Mouse (Mus musculus) midbrain, embryonic 16.5 days (tissue): ENCODE results near the gene Optc. TPM values are rescaled to one million over a fixed set of nuclear protein-coding genes. Genes with fewer than 3 reads are reported as not detected.

Experiments
- ATAC-seq: fragments of 200-750 bp; cut with Nextera tagmentation; 2 replicates; pipeline ENCODE4 v1.8.0; 2017; ENCODE audit warnings: moderate TSS enrichment
- H3K27ac ChIP-seq: fragments of 300-500 bp; sonication (generic); 2 replicates; pipeline ENCODE4 v1.5.1; 2014; ENCODE audit warnings: mild to moderate bottlenecking, low read length, mixed read lengths
- H3K27me3 ChIP-seq: fragments of 300-500 bp; sonication (generic); 2 replicates; pipeline ENCODE4 v1.6.1; 2014; ENCODE audit warnings: low read depth, low read length, mixed read lengths; ENCODE audit not compliant: control insufficient read depth, insufficient read depth
- H3K36me3 ChIP-seq: fragments of 300-500 bp; sonication (generic); 2 replicates; pipeline ENCODE4 v1.6.1; 2014; ENCODE audit warnings: mild to moderate bottlenecking, low read length, moderate library complexity, mixed read lengths; ENCODE audit not compliant: control insufficient read depth, insufficient read depth
- H3K4me1 ChIP-seq: fragments of 300-500 bp; sonication (generic); 2 replicates; pipeline ENCODE4 v1.6.1; 2014; ENCODE audit warnings: mild to moderate bottlenecking, low read length, mixed read lengths; ENCODE audit not compliant: control insufficient read depth, insufficient read depth
- H3K4me2 ChIP-seq: fragments of 300-500 bp; sonication (generic); 2 replicates; pipeline ENCODE4 v1.6.1; 2014; ENCODE audit warnings: mild to moderate bottlenecking, low read length, mixed read lengths
- H3K4me3 ChIP-seq: fragments of 300-500 bp; sonication (generic); 2 replicates; pipeline ENCODE4 v1.5.1; 2014; ENCODE audit warnings: low read depth, mild to moderate bottlenecking, low read length, moderate library complexity, mixed read lengths
- H3K9ac ChIP-seq: fragments of 300-500 bp; sonication (generic); 2 replicates; pipeline ENCODE4 v1.6.1; 2014; ENCODE audit warnings: low read depth, low read length, mixed read lengths
- H3K9me3 ChIP-seq: fragments of 300-500 bp; sonication (generic); replicated peaks from 2 replicates; pipeline ENCODE4 v1.6.1; 2014; ENCODE audit warnings: mild to moderate bottlenecking, low read length, mixed read lengths; ENCODE audit not compliant: control insufficient read depth, poor library complexity, severe bottlenecking
- WGBS: fragments of 180-500 bp; shearing (Covaris S2); extraction: QIAGEN DNeasy Blood & Tissue Kit; methylation state at CpG from one replicate; pipeline ENCODE4 v1.1.7; 2014; 5-methylcytosine and 5-hydroxymethylcytosine counted together
- polyA plus RNA-seq: library from polyadenylated mRNA; unstranded; fragments of >200 nt; fragmentation: Nextera tagmentation; extraction: Ambion mirVana; gene quantifications from 2 replicates; pipeline ENCODE4 v1.2.1, GENCODE M21; 2015

Gene Optc
- polyA plus RNA-seq, 1 experiment from 2014 or later: 3.7 TPM

DNA sequence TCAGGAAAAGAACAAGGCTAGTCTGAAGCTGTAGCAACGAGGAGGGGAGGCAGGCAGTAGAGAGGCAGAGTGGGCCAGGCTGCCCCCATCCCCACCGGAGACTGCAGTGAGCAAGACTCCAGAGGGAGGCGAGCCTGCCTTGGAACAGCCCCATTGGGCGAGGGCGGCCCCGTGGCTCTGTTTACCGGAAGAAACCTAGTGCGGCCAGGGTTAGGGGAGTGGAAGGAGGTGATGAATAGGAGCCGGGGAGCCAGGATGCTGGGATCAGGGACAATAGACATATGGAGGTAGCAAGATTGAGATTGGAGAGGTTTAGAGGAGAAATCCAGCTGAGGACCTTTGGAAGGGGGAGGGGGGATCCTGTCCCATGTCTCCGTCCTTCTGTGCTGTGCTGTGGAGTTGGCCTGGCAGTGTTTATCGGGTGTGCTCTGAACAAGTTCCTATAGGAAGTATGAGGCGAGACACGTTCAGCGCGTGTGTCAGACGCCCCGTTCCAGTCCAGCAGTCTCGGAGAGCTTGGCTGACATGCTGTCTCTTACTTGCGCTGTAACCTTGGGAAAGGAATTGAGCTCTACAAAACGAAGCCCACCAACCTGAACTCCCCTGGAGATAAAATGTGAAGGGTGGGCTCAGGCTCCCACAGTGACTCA lies 17.7 kb downstream of the Optc start:
- Histone ChIP-seq H3K36me3 (no peaks in the 10 kb centered on the region), H3K9me3 (no peaks in the 10 kb centered on the region), H3K27me3 (no peaks in the 10 kb centered on the region), H3K9ac (no peak overlapping the region; the same call in 1 of the 2 replicates), H3K4me2 (peak overlapping the region; percentile 48), H3K4me1 (peaks cover 37% of the 10 kb centered on the region), H3K4me3 (no peak overlapping the region), H3K27ac (no peak overlapping the region)
- WGBS: 13% methylated on average over 20 of the region's 20 CpGs
- no peak for ATAC-seq

DNA sequence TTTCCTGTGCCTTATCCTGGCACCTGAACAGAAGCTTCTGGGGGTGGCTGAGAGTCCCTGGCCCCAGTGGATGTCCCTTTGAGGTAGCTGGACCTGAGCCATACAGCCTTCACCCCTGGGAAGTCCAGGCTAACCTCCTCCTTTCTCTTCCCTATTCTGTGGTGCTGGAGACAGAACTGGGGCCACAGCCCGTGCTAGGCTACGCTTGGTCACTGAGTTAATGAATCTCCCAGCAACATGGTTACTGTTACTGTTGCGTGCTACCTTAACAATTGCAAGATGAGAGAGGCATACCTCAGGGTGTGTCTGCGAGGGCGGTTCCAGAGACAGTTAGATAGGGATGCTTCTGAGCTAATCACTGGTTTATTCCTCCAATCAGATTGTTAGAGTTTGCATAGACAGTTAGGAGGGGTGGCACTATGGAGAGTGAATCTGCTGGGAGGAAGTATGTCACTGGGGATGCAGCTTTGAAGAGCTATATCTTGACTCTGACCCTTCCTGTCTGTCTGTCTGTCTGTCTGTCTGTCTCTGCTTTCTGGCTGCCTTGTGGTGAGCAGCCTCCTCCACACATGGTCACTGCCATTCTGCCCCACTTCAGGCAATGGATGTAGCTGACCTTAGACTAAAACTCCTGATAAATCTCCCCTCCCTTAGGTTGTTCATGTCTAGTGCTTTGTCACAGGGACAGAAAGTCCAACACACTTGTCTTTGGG lies 20.1 kb downstream of the Optc start:
- no peaks in the 10 kb centered on the region for H3K9me3 ChIP-seq
- WGBS: 78% methylated on average over 5 of the region's 5 CpGs
- peak overlapping the region; percentile 4; the same call in 1 of the 2 replicates for H3K9ac ChIP-seq
- H3K4me1 ChIP-seq: peaks cover 37% of the 10 kb centered on the region
- H3K4me2 ChIP-seq: no peak overlapping the region; the same call in 1 of the 2 replicates
- no peak overlapping the region for H3K4me3 ChIP-seq
- H3K36me3 ChIP-seq: no peaks in the 10 kb centered on the region
- H3K27me3 ChIP-seq: no peaks in the 10 kb centered on the region
- H3K27ac ChIP-seq: no peak overlapping the region
- no peak for ATAC-seq

DNA sequence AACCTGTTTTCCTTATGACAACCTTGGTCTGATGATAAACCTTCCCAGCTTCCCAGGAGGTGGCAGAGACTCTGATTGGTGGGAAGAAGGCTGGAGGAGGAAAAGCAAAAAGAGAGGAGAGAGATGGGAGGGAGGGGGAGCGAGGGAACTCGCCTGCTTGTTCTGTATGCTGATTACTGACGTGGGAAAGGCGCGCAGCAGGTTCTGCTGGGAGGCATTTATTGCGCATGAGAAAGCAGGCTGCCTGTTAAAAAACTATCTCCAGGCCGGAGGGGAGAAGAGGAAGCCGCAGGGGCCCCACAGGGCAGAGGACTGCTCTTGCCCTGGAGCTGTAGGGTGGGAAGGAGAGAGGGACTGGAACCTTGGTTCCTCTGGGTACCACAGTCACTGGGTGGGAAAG lies 20.8 kb downstream of the Optc start:
- Histone ChIP-seq H3K4me3 (no peak overlapping the region), H3K36me3 (no peaks in the 10 kb centered on the region), H3K9ac (peak overlapping the region; percentile 4; the same call in 1 of the 2 replicates), H3K4me2 (peak overlapping the region; percentile 45), H3K4me1 (peaks cover 37% of the 10 kb centered on the region), H3K27ac (peak overlapping the region; percentile 60), H3K9me3 (no peaks in the 10 kb centered on the region), H3K27me3 (no peaks in the 10 kb centered on the region)
- ATAC-seq: peak; percentile 54
- 0% methylated on average over 8 of the region's 8 CpGs for WGBS

DNA sequence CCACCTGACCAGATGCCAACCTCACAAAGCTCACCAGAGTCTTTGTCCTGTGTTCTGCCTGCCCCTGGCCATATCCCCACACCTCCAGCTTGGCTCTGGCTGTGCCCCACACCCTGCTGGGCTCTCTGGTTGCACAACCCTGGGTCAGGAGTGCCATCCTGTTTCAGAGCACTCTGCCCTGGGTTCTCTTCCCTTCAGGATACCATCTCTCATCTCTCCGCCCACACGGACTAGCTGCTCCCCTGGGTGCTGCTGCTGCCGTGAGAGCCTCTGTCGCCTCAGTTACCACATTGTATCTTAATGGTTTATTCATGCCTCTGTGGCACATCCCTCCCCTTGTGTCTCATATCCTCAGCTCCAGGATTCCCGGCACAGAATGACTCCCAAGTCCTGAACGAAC lies 21.4 kb downstream of the Optc start:
- H3K36me3 ChIP-seq: no peaks in the 10 kb centered on the region
- peak overlapping the region; percentile 4; the same call in 1 of the 2 replicates for H3K9ac ChIP-seq
- peak overlapping the region; percentile 60 for H3K27ac ChIP-seq
- H3K4me2 ChIP-seq: peak overlapping the region; percentile 45
- no peaks in the 10 kb centered on the region for H3K9me3 ChIP-seq
- no peaks in the 10 kb centered on the region for H3K27me3 ChIP-seq
- ATAC-seq: peak; percentile 40; the same call in 1 of the 2 replicates
- no peak overlapping the region for H3K4me3 ChIP-seq
- peaks cover 37% of the 10 kb centered on the region for H3K4me1 ChIP-seq
- WGBS: 16% methylated on average over 6 of the region's 6 CpGs

DNA sequence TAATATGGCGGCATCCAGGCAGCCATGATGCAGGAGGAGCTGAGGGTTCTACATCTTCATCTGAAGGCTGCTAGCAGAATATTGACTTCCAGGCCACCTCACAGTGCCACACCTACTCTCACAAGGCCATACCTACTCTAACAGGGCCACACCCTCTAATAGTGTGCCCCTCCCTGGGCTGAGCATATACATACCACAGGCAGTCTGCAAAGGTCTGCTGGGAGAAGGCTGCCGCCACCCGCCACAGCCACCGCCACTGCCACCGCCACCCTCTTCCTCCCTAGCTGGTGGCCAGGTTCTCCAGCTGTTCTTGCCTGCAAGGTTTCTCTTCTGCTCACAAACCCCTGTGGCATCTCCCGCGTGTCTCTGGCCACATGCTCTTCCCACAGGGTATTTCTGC lies 22.0 kb downstream of the Optc start:
- Histone ChIP-seq H3K4me1 (peaks cover 33% of the 10 kb centered on the region), H3K9ac (no peak overlapping the region), H3K36me3 (no peaks in the 10 kb centered on the region), H3K27ac (no peak overlapping the region), H3K9me3 (no peaks in the 10 kb centered on the region), H3K4me2 (no peak overlapping the region), H3K4me3 (no peak overlapping the region), H3K27me3 (no peaks in the 10 kb centered on the region)
- WGBS: 94% methylated on average over 7 of the region's 7 CpGs
- ATAC-seq: no peak

DNA sequence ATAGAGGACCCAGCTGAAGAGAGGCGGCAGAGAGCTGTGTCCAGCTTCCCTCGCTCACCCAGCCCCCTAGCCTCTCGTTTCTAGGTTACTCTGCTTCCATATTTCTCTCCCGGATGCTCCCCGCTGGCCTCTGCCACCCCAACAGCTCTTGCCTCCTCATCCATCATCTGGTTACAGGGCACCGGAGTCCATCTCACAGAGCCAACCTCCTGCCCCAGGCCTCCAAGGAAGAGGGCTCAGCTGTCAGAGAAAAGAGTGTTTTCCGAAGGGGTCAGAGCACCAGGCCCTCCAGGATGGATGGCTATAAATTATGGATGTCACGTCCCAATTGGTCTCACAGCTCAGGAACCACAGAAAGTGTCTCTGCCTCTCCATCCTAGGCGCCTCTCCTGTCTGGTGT lies 23.1 kb downstream of the Optc start:
- no peak overlapping the region for H3K4me2 ChIP-seq
- WGBS: 74% methylated on average over 9 of the region's 9 CpGs
- peaks cover 22% of the 10 kb centered on the region for H3K4me1 ChIP-seq

DNA sequence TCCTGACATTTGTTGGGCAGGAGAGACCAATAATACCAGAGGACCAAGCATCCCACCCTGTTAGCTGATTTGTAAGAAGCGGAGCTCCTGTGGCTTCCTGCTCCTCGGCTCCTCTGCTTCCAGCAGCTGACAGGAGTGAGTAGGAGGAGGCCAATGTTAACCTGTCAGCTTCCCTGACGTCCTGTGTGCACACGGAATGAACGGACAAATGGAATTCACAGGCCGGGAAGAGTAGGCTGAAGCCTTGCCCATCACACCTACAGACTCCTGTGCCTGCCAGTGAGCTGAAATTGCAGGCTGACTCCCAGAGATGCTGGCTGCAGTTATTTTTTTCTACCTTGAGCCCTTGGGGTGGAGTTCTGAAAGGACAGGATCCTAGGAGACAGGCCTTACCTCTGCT lies 23.7 kb downstream of the Optc start:
- no peak overlapping the region for H3K9ac ChIP-seq
- no peak for ATAC-seq
- no peaks in the 10 kb centered on the region; the same call in 1 of the 2 replicates for H3K27me3 ChIP-seq
- H3K4me1 ChIP-seq: peaks cover 16% of the 10 kb centered on the region
- no peak overlapping the region for H3K4me3 ChIP-seq
- WGBS: 77% methylated on average over 6 of the region's 6 CpGs
- H3K27ac ChIP-seq: 0 out of 2 replicates have a peak overlapping the region, but pooled peaks have one; percentile 6
- H3K9me3 ChIP-seq: no peaks in the 10 kb centered on the region
- no peak overlapping the region for H3K4me2 ChIP-seq
- H3K36me3 ChIP-seq: no peaks in the 10 kb centered on the region

More for the DNA sequence above, 23.1 kb downstream of the Optc start:
- ATAC-seq: no peak
- H3K27me3 ChIP-seq: no peaks in the 10 kb centered on the region; the same call in 1 of the 2 replicates
- no peak overlapping the region for H3K4me3 ChIP-seq
- no peak overlapping the region for H3K9ac ChIP-seq
- no peaks in the 10 kb centered on the region for H3K9me3 ChIP-seq
- no peak overlapping the region for H3K27ac ChIP-seq
- H3K36me3 ChIP-seq: no peaks in the 10 kb centered on the region

DNA sequence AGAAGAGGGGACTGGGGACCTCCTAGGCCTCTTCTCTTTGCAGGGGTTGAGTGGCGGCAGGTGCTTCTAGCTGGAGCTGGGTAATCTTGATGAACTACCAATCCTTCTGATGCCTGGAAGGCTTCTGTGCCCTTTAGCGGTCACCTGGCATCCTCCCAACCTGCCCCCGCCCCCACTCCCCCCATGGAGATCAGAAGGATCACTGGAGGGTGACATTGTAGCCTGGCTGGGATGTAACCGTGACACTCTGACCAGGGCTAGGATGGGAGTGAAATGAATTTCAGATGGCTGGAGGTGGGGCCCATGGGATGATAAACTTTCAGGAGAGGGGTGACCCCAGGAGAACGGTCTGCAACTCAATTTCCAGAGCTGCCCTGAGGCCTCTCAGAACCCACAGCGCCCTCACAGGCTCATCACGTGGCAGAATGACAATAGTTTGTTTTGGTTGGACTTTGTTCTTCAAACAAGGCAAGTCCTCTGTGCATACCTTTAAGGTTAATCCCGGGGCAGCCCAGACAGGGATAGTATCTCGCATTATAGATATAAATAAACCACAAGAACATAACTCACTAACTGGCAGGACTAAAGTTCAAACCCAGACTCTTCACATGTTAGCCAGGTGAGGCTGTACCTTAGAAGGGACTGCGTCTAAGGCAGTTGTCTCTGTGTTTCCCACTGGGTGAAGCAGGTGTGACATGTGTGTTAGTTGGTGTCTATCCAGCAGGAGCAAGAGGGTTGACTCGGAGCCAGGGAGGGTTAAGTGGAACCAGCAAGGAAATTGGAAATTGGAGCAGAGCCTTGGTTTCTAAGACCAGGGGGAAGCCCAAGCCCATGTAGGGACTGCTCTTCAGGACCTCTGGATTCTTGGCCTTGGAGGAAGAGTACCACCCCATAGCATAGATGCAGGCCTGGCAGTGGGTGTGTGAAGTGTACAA lies 25.2 kb downstream of the Optc start:
- H3K4me1 ChIP-seq: peaks cover 14% of the 10 kb centered on the region
- WGBS: 57% methylated on average over 11 of the region's 11 CpGs
- H3K9me3 ChIP-seq: no peaks in the 10 kb centered on the region
- no peak for ATAC-seq
- no peaks in the 10 kb centered on the region; the same call in 1 of the 2 replicates for H3K27me3 ChIP-seq
- no peaks in the 10 kb centered on the region for H3K36me3 ChIP-seq
- H3K4me3 ChIP-seq: no peak overlapping the region
- H3K27ac ChIP-seq: no peak overlapping the region
- H3K4me2 ChIP-seq: no peak overlapping the region
- H3K9ac ChIP-seq: no peak overlapping the region
